Mouse (Mus musculus) kidney, adult 2 months (tissue): ENCODE measurements around the gene Mcpt8. TPM values are rescaled to one million over a fixed set of nuclear protein-coding genes. Genes with fewer than 3 reads are reported as not detected.
"Not testable (repeated sequence)": the region's sequence is repeated elsewhere in the genome, so short reads cannot be mapped to it uniquely, and the experiment has no call there.

Experiments used
- DNase-seq: peaks from one replicate; pipeline ENCODE4 v3.0.0; 2021
- H3K27ac ChIP-seq: fragments of 200-500 bp; 2 replicates; pipeline ENCODE4 v1.5.1; 2012; ENCODE audit warnings: low read depth, low read length, control low read depth, inconsistent platforms; ENCODE audit not compliant: insufficient read depth
- H3K27me3 ChIP-seq: fragments of 200-500 bp; replicated peaks from 2 replicates; pipeline ENCODE4 v1.6.1; 2012; ENCODE audit warnings: mild to moderate bottlenecking, moderate library complexity, low read length, inconsistent platforms; ENCODE audit not compliant: control insufficient read depth, insufficient read depth
- H3K36me3 ChIP-seq: fragments of 200-500 bp; 2 replicates; pipeline ENCODE4 v1.6.1; 2012; ENCODE audit warnings: mild to moderate bottlenecking, moderate library complexity, low read length, inconsistent platforms; ENCODE audit not compliant: control insufficient read depth, insufficient read depth
- H3K4me1 ChIP-seq: fragments of 200-500 bp; 2 replicates; pipeline ENCODE4 v1.6.1; 2011; ENCODE audit warnings: low read length; ENCODE audit not compliant: control insufficient read depth, insufficient read depth
- H3K4me3 ChIP-seq: fragments of 200-500 bp; 2 replicates; pipeline ENCODE4 v1.5.1; 2011; ENCODE audit warnings: mild to moderate bottlenecking, low read depth, low read length, control low read depth; ENCODE audit not compliant: insufficient read depth
- CTCF ChIP-seq: fragments of 200-500 bp; conservative IDR thresholded peaks from 2 replicates; pipeline ENCODE4 v1.5.1; 2011; ENCODE audit warnings: low read depth, mild to moderate bottlenecking, control low read depth, low read length, moderate library complexity, mixed read lengths; ENCODE audit not compliant: insufficient read depth, insufficient read length
- POLR2A ChIP-seq: fragments of 200-500 bp; IDR thresholded peaks from one replicate; pipeline ENCODE4 v1.6.1; 2011; ENCODE audit warnings: low read depth, low read length, control low read depth
- WGBS: fragments of 180-500 bp; shearing (Covaris S2); methylation state at CpG from one replicate; pipeline ENCODE4 v1.1.7; 2018; 5-methylcytosine and 5-hydroxymethylcytosine counted together
- polyA plus RNA-seq: library from polyadenylated mRNA; depleted of rRNA; stranded (reverse); fragments of >200 nt; gene quantifications from 2 replicates; pipeline ENCODE4 v1.2.3, GENCODE M21; 2012; rRNA removed

Mcpt8 gene
- polyA plus RNA-seq, 1 experiment: not detected

GRCm38 (mm10) chr14:56086711-56087110, 1.6 kb upstream of the Mcpt8 start:
- Histone ChIP-seq H3K4me3 (no peak overlapping the region), H3K36me3 (no peaks in the 10 kb centered on the region), H3K27me3 (no peaks in the 10 kb centered on the region), H3K27ac (no peak overlapping the region), H3K4me1 (no peaks in the 10 kb centered on the region)
- WGBS: 68% methylated on average over 3 of the region's 3 CpGs
- TF ChIP-seq CTCF: no peak
- no peak for TF ChIP-seq POLR2A
- no peak for DNase-seq

GRCm38 (mm10) chr14:56082016-56082415, 3.1 kb downstream of the Mcpt8 start:
- Histone ChIP-seq H3K4me3 (no peak overlapping the region), H3K27me3 (no peaks in the 10 kb centered on the region), H3K4me1 (no peaks in the 10 kb centered on the region), H3K27ac (no peak overlapping the region), H3K36me3 (no peaks in the 10 kb centered on the region)
- DNase-seq: no peak
- TF ChIP-seq POLR2A: no peak
- 79% methylated on average over 4 of the region's 4 CpGs for WGBS

GRCm38 (mm10) chr14:56062213-56062612, 22.9 kb downstream of the Mcpt8 start, which contains the start of gene Mcpt4:
Gene Mcpt4, minus strand, starts transcription at chr14:56062313.
- 70% methylated on average over 3 of the region's 3 CpGs for WGBS
- H3K4me3 ChIP-seq, H3K27ac ChIP-seq, H3K36me3 ChIP-seq, H3K27me3 ChIP-seq, H3K4me1 ChIP-seq, DNase-seq: not testable (repeated sequence)

GRCm38 (mm10) chr14:56057722-56058121, 27.4 kb downstream of the Mcpt8 start:
- 83% methylated on average over 4 of the region's 4 CpGs for WGBS
- H3K4me1 ChIP-seq: no peaks in the 10 kb centered on the region
- no peaks in the 10 kb centered on the region for H3K27me3 ChIP-seq
- H3K36me3 ChIP-seq: no peaks in the 10 kb centered on the region
- no peak overlapping the region for H3K27ac ChIP-seq
- TF ChIP-seq CTCF: no peak
- TF ChIP-seq POLR2A: no peak
- no peak overlapping the region for H3K4me3 ChIP-seq
- DNase-seq: no peak

- DNase-seq: no peak
- Histone ChIP-seq H3K4me3 (no peak overlapping the region), H3K27ac (no peak overlapping the region), H3K27me3 (no peaks in the 10 kb centered on the region), H3K4me1 (no peaks in the 10 kb centered on the region), H3K36me3 (no peaks in the 10 kb centered on the region)
- 67% methylated on average over 3 of the region's 3 CpGs for WGBS
- TF ChIP-seq CTCF (no peak), POLR2A (no peak)
Observed at GRCm38 (mm10) chr14:56055408-56055807, 29.7 kb downstream of the Mcpt8 start.

GRCm38 (mm10) chr14:56041792-56042191, 43.3 kb downstream of the Mcpt8 start, which contains the start of gene Mcpt2:
Gene Mcpt2, plus strand, starts transcription at chr14:56042041.
- 79% methylated on average over 1 of the region's 1 CpGs for WGBS
- not testable (repeated sequence) for H3K27ac ChIP-seq, H3K36me3 ChIP-seq, H3K27me3 ChIP-seq, H3K4me3 ChIP-seq, DNase-seq, H3K4me1 ChIP-seq

GRCm38 (mm10) chr14:56034433-56034832, 50.6 kb downstream of the Mcpt8 start:
- WGBS: 52% methylated on average over 2 of the region's 2 CpGs
- H3K27ac ChIP-seq: no peak overlapping the region
- no peak for TF ChIP-seq CTCF
- TF ChIP-seq POLR2A: no peak
- no peak overlapping the region for H3K4me3 ChIP-seq
- no peaks in the 10 kb centered on the region for H3K36me3 ChIP-seq
- H3K27me3 ChIP-seq: no peaks in the 10 kb centered on the region
- no peaks in the 10 kb centered on the region for H3K4me1 ChIP-seq
- DNase-seq: no peak

Other genes with a start within 250 kb of the Mcpt8 start
- gene Nynrin, start 231.3 kb downstream of the Mcpt8 start, polyA plus RNA-seq: 6.6 and 7.6 TPM in 2 replicates
- gene Cbln3, start 200.9 kb downstream of the Mcpt8 start, polyA plus RNA-seq: 0.08 and 0.13 TPM in 2 replicates
- 11.1 and 11.9 TPM in 2 replicates for gene Khnyn, start 200.3 kb downstream of the Mcpt8 start, polyA plus RNA-seq
- gene Sdr39u1, start 185.0 kb downstream of the Mcpt8 start, polyA plus RNA-seq: 132 and 133 TPM in 2 replicates
- 0.42 and 0.99 TPM in 2 replicates for gene Cma1, start 140.6 kb downstream of the Mcpt8 start, polyA plus RNA-seq
- not detected in 2 replicates for gene Cma2, start 134.3 kb downstream of the Mcpt8 start, polyA plus RNA-seq
- not detected in 2 replicates for gene Mcpt1, start 67.3 kb downstream of the Mcpt8 start, polyA plus RNA-seq
- not detected in 2 replicates for gene Mcpt9, start 54.8 kb downstream of the Mcpt8 start, polyA plus RNA-seq
- gene Mcpt2, start 43.2 kb downstream of the Mcpt8 start, polyA plus RNA-seq: not detected in 2 replicates
- gene Mcpt4, start 23.0 kb downstream of the Mcpt8 start, polyA plus RNA-seq: 0.50 and 0.95 TPM in 2 replicates
- gene Ctsg, start 17.3 kb upstream of the Mcpt8 start, polyA plus RNA-seq: not detected in 2 replicates
- not detected in 2 replicates for gene Gzme, start 35.4 kb upstream of the Mcpt8 start, polyA plus RNA-seq
- gene Gzmd, start 47.3 kb upstream of the Mcpt8 start, polyA plus RNA-seq: not detected in 2 replicates
- not detected in 2 replicates for gene Gzmg, start 74.3 kb upstream of the Mcpt8 start, polyA plus RNA-seq
- not detected in 2 replicates for gene Gzmn, start 89.3 kb upstream of the Mcpt8 start, polyA plus RNA-seq
- gene Gzmf, start 126.1 kb upstream of the Mcpt8 start, polyA plus RNA-seq: not detected in 2 replicates
- gene Gzmc, start 149.4 kb upstream of the Mcpt8 start, polyA plus RNA-seq: not detected in 2 replicates
- gene Gzmb, start 177.0 kb upstream of the Mcpt8 start, polyA plus RNA-seq: 0.30 and 0.41 TPM in 2 replicates